Mouse (Mus musculus): Measurements from ENCODE around the gene Ifna12.
"Not testable (repeated sequence)": the region's sequence is repeated elsewhere in the genome, so short reads cannot be mapped to it uniquely, and the experiment has no call there.

Gene Ifna12
- long read RNA-seq, experiment 1: 0 reads
- long read RNA-seq, experiment 2: 0 reads

DNA sequence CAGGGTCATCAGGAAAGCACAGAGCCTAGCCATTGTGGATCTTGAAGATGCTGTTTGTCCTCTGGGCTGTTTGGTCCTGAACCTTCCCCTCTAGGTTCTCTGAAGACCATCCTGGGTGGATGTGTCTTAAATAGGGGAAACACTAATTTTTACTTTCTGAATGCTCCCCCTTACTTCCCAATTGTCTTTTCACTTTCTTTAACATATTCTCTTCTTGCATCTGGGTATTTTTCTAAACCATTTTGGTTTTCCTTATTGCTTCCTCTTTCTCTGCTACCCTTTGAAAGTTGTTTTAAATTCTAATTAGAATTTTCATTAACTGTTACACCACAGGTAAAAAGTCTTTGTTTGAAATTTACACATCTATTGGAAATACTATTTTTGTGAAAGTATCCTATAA is at the start of gene Ifna12:
TSS of gene Ifna12 (minus strand) at position 101 of the 400 bp plus-strand sequence.
- intact Hi-C loops (cut with DNase I): no loop called here

DNA sequence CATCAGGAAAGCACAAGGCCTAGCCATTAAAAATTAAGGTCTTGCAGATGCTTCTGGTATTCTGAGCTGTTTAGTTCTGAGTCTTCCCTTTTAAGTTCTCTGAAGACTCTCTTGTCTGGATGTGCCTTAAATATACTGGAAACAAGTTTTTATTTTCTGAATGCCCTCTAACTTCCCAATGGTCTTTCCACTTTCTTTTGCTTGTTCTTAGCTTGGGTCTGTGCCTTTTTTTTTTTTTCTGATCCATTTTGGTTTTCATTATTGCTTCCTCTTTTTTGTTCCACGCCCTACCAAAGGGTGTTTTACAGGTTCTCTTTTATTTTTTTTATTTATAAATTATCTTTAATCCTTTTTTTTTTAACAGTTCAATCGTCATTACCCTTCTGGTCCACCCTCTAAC is 41.2 kb upstream of the Ifna12 start, which contains the start of gene Ifna13:
TSS of gene Ifna13 (minus strand) at position 101 of the 400 bp plus-strand sequence.
- intact Hi-C loops (cut with DNase I): no loop called here

- intact Hi-C loops (cut with DNase I): no loop called here
These were observed 39.4 kb upstream of the Ifna12 start for GRCm38 (mm10) chr4:88642526-88642925.

GRCm38 (mm10) chr4:88641077-88641831 is 38.1 kb upstream of the Ifna12 start:
- intact Hi-C loops (cut with DNase I): no loop called here

- intact Hi-C loops (cut with DNase I): no loop called here
These were observed 37.5 kb upstream of the Ifna12 start for GRCm38 (mm10) chr4:88640704-88641076.

- intact Hi-C loops (cut with DNase I): no loop called here
These were observed 31.1 kb upstream of the Ifna12 start, which contains the start of gene C87499 for GRCm38 (mm10) chr4:88634311-88634710. Gene C87499 (minus strand): TSS chr4:88634411.

DNA sequence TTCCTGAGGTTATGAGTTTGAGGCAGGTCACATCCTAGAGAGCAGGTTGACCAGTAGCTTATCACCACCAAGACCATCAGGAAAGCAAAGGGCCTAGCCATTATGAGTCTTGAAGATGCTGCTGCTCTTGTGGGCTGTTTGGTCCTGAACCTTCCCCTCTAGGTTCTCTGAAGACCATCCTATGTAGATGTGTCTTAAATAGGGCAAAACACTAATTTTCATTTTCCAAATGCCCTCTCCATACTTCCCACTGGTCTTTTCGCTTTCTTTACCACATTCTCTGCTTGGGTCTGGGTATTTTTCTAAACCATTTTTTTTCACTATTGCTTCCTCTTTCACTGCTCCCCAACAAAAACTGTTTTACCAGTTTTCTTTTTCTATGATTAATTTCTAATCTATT is 10.9 kb downstream of the Ifna12 start, which contains the start of gene Ifna9:
TSS of gene Ifna9 (minus strand) at position 101 of the 400 bp plus-strand sequence.
- intact Hi-C loops (cut with DNase I): no loop called here

GRCm38 (mm10) chr4:88571698-88572097 is 31.5 kb downstream of the Ifna12 start, which contains the start of gene Ifna14:
Gene Ifna14 (minus strand): TSS chr4:88571798.
- intact Hi-C loops (cut with DNase I): no loop called here

DNA sequence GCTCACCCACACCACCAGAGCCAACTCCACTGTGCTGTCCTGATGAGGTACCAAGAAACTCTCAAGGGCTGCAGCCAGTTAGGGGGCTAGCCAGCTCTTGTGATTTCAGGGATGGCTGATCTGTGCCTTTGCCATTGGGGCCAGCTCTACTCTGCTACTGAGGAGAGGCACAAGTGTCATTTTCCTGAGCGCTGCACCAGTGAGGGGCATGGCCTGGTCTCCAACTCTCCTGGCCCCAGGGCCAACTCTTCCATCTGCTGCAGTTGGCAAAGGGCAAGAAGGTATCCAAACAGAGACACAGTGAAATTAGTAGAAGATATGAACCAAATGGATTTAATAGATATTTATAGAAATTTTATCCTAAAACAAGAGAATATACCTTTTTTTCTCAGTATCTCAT is 41.4 kb downstream of the Ifna12 start:
- intact Hi-C loops (cut with DNase I): no loop called here

GRCm38 (mm10) chr4:88558145-88558544 is 45.0 kb downstream of the Ifna12 start, which contains the start of gene Ifna15:
Gene Ifna15 (minus strand): TSS chr4:88558245.
- intact Hi-C loops (cut with DNase I): not testable (repeated sequence)
